Mouse (Mus musculus): ENCODE measurements around the gene Cacna1a.

Gene Cacna1a

GRCm38 (mm10) chr8:84474456-84474855 is 86.2 kb downstream of the Cacna1a start:
- peak; percentile 10 for DNase-seq (ENCODE audit: low read depth)

DNA sequence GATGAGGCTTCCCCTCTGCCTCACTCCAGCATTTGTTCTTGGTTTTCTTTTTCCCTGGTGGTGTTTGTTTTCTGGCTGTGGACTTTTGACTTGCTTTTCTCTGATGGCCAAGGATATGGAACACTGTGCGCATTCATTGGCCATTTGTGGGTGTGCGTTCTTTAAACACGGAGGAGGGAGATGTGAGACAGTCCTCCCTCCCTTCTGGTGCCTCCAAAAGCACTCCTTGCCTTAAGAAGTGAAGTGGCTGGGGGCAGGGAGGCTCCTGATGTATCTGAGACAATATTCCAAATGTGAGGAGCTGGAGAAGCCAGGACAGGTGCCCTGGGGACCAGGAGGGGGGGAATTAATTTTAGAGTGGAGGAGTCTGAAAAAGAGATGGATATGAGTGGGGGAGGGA is 89.1 kb downstream of the Cacna1a start:
- no peak for DNase-seq (ENCODE audit: low read depth)

GRCm38 (mm10) chr8:84483004-84483403 is 94.8 kb downstream of the Cacna1a start:
- no peak for DNase-seq (ENCODE audit: low read depth)

DNA sequence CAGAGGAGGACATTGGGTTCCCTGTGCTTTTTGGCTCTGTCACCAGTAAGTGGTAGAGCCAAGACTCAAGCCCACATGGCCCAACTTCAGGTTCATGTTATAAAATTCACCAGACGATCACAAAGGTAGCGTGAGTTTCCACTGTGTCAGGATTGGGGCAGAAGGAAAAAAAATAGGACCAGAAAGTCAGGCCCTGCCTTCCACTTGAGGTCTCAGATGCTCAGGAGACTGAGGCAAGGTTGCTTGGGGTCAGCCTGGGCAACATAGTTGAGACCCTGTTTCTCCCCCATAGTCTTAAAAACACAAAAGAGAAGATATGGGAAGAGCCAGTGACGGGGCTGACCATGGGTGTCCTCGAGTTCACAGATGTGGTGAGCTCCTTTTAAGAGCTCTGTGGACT is 97.1 kb downstream of the Cacna1a start:
- DNase-seq (ENCODE audit: low read depth): no peak

- no peak for DNase-seq (ENCODE audit: low read depth)
Observed at GRCm38 (mm10) chr8:84485864-84486263, 97.6 kb downstream of the Cacna1a start.

GRCm38 (mm10) chr8:84489223-84489622 is 101.0 kb downstream of the Cacna1a start:
- DNase-seq (ENCODE audit: low read depth): no peak

DNA sequence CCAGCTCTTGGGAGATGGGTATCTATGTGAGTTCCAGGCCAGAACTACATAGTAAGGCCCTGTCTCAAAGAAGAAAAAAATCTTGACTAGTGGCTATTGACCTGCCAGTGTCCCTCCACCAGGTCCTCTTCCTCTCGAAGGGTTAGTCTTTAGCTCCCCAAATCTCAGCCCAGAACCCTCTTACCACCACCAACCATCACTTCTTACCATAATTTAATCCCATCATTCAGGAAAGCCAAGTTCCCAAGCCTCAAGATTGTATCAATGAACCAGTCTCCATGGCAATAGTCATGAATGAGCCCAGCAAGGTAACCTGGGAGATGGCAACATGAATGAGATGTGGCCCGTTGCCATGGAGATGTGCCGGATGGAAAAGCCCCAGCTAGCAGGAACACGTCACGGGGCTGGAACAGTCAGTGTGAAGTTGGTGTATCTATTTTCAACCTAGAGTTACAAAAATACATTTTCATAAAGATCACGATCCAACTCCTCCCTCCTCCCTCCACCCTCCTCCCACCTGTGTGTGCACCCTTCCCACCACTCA is 106.4 kb downstream of the Cacna1a start:
- no peak for DNase-seq (ENCODE audit: low read depth)

GRCm38 (mm10) chr8:84501181-84501580 is 112.9 kb downstream of the Cacna1a start:
- peak; percentile 53 for DNase-seq (ENCODE audit: low read depth)

GRCm38 (mm10) chr8:84501671-84502308 is 113.5 kb downstream of the Cacna1a start:
- peak; percentile 79 for DNase-seq (ENCODE audit: low read depth)

DNA sequence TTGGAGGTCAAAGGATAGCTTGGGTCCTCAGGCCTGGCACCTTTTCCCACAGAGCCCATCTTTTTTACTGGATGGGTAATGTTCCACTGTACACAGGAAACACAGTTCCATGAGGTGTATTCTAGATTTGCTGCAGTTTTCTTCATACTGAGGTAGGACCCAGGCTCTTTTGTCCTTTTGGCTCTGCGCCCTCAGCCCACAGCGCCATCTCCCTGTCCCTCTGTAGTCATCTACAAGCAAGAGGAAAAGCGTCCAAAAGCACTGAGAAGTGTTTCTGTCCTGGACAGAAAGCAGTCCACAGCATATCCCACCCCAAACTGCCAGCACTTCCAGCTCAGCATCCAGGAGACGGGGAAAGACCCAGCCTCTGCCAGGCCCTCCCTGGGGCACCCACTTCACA is 114.4 kb downstream of the Cacna1a start:
- DNase-seq (ENCODE audit: low read depth): no peak

DNA sequence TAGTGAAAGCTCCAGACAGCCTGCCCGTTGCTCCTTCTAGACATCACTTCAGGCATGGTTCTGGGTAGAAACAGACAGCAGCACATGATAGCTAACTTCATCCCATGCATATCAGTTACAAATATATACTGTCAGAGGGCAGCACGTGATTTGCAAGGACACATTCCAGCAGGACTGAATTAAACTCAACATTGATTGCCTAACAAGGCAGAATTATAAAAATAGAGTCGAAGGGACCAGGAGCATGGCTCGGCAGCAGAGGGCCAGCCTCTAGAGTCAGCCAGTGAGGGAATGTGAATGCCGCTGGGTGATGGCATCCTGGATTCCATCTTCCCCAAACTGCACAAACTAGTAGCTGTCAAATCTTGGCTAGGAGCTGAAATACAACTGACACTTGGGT is 119.0 kb downstream of the Cacna1a start:
- DNase-seq (ENCODE audit: low read depth): no peak

- DNase-seq (ENCODE audit: low read depth): peak; percentile 24
Observed at GRCm38 (mm10) chr8:84509764-84510163, 121.5 kb downstream of the Cacna1a start.

DNA sequence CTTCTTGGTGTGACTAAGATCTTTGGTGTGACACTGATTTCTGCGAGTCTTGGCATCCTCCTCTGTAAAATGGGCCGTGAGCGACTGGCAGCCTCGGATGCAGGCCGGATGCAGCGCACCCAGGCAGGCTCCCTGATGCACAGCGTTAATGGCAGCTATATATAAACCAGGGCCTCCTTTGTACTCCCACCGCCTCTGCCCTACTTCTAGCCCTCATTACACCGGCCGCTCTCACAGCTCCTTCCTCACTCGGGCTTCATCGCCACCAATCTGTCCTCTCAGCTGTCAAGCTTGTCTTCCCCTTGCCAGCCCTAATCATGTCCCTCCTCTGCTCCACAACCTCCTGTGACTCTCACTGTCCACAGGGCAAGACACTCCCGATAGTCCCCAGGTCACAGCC is 123.4 kb downstream of the Cacna1a start:
- DNase-seq (ENCODE audit: low read depth): no peak

DNA sequence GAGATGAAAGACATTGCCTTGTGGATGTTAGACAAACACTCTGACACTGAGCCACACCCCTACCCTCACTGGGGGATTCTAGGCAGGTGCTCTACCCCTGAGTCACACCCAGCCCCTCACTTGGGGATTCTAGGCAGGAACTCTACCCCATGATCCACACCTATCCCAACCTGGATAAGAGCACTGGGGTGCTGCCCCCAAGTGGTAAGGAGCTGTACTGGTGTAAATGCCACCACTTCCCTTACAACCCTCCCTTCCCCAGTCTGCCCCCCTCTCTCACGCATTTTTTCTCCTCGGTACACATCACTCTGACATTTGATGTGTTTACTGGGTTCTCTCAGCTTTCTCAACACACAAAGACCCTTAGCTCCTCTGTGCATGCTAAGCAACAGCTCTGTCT is 125.5 kb downstream of the Cacna1a start:
- peak; percentile 16 for DNase-seq (ENCODE audit: low read depth)

DNA sequence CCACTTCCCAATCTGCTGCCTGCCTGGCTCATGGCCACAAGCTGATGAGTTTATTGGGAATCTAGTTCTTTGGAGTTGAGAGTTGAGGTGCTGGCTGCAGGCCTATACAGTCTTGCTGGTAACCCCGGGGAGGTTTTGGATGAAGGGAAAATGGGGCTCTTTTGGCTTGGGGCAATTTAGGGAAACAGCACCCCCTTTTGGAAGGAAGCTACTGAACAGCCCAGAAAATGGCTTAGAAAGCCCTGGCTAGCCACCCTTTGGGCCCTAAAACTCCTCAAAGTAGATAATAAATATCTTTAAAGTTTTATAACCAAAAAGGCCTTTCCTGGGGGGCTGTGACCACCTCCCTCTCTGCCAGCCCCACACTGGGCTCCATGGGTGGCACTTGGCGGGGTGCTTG is 129.9 kb downstream of the Cacna1a start:
- peak; percentile 17 for DNase-seq (ENCODE audit: low read depth)

GRCm38 (mm10) chr8:84518720-84519119 is 130.5 kb downstream of the Cacna1a start:
- DNase-seq (ENCODE audit: low read depth): no peak

DNA sequence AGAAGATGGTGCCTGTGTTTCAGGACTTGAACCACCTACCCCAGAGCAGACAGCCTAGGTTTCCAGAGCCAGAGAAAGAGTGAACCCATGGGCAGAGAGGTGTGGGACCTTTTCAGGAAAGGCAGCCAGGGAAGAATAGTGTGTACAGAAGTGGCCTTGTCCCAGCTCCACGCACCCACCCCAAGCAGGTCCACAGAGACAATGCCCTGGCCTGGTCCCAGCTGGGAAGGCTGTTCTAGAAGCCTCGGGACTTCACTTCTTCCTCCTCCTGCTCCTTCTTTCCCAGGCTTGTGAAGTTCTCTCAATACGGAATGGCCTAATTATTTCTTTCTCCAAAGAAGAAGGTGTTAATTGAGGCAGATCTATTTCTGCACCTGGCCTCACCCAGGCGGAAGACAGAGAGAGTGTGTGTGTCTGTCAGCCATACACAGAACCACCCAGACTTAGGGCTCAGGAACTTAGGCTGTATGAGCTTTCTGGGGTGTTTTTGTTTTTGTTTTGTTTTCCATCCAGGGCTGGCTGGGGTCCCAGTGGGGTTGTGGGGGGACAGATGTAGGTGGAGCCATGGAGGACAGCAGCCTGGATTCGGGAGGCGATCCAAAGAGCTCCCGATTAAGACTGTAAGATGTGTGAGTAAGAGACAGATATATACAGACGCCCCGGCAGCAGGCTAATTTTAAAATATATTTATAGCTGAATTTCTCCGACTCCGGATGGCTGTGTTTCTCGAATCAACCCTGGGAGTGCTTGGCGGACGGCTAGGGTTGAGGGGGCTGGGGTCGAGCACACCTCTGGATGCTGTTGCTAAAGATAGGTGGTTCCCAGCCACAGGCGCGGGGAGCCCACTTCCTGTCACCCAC is 131.8 kb downstream of the Cacna1a start:
- no peak for DNase-seq (ENCODE audit: low read depth)

GRCm38 (mm10) chr8:84520999-84521398 is 132.8 kb downstream of the Cacna1a start:
- DNase-seq (ENCODE audit: low read depth): no peak

GRCm38 (mm10) chr8:84528036-84528435 is 139.8 kb downstream of the Cacna1a start:
- no peak for DNase-seq (ENCODE audit: low read depth)

DNA sequence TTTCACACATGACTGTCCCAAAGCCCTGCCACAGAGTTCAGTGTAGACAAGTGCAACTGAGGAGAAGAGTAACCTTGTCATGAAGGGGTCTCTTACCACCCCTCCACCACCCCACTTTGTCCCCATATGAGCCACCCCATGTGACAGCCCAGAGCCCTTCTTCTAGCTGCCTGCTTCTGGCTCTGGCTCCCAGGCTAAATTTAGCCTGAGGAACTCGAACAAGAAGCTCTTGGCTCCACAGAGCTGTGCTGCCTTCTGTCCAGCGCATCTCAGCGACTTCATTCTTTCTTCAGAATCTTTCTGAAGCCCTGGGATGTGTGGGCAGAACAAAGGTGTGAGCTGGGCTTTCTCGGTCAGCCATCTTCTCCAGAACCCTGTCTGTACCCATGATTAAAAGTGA is 141.3 kb downstream of the Cacna1a start:
- DNase-seq (ENCODE audit: low read depth): no peak

GRCm38 (mm10) chr8:84532725-84533124 is 144.5 kb downstream of the Cacna1a start:
- no peak for DNase-seq (ENCODE audit: low read depth)

GRCm38 (mm10) chr8:84533341-84533740 is 145.1 kb downstream of the Cacna1a start:
- no peak for DNase-seq (ENCODE audit: low read depth)

DNA sequence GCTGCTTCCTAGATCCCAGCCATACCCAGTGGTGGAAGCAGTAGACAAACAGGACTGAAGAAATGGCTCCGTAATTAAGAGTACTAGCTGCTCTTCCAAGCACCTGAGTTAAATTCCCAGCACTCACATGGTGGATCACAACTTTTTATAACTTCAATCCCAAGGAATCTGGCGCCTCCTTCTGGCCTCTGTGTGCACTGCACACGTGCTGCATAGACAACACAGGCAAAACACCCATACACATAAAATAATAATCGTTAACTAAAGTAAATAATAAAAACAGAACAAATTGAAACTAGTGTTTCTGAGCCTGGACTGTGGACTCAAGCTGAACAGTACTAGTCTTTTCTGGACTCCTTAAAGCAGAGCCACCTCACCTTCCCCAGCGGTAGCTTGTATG is 148.7 kb downstream of the Cacna1a start:
- no peak for DNase-seq (ENCODE audit: low read depth)

Data from 416B (cell line).